In the genomic region with DNA sequence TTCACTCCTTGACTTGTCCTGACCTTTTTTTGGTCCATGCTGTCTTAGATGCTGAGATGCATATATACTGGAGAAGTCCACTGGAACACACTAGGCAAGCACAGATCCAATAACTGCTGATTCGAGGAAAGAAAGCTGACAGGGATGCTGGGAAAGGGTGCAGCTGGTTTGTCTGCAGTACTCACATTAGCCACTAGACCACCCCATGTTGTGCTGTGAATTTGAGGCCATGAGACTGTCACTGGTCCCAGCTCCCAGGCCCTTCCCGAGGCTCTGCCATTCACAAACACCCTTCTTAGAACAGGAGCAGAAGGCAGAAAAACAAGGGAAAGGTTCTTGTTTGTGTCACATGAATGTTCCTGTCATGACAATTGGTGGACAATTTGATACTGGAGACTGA, we compare ENCODE assay signal across 28 mouse cellular contexts. TPM values are rescaled to one million over a fixed set of nuclear protein-coding genes. Genes with fewer than 3 reads are reported as not detected.
DNase-seq lines count a peak whose midpoint lies in the region; ATAC-seq and TF ChIP-seq lines count a peak whose summit lies in the region.
"Had no signal": no experiment of that assay in that cellular context is flagged by ENCODE, and none has a peak within 500 bp of the region (broad histone marks: within the 10 kb centered on the region; RNA-seq: fewer than 3 reads in every experiment).

No protein-coding gene starts in this region.

- no peaks in the 10 kb centered on the region for H3K36me3 ChIP-seq in liver, embryonic 14.5 days (replicated peaks; ENCODE audit: control insufficient read depth, insufficient read depth, low read depth)
- no peaks in the 10 kb centered on the region for H3K36me3 ChIP-seq in liver, embryonic 12.5 days
- H3K36me3 ChIP-seq in E14TG2a.4 (ENCODE audit: insufficient read depth, low read length) = no peaks in the 10 kb centered on the region
- H3K36me3 ChIP-seq: embryonic facial prominence, embryonic 12.5 days; forebrain, embryonic 15.5 days; hindbrain, embryonic 12.5 days; kidney, embryonic 15.5 days; limb, embryonic 13.5 days; liver, embryonic 15.5 days had no signal

- H3K27ac ChIP-seq in liver, embryonic 14.5 days = no peak overlapping the region
- no peak overlapping the region for H3K27ac ChIP-seq in liver, embryonic 12.5 days
- H3K27ac ChIP-seq: embryonic facial prominence, embryonic 12.5 days; forebrain, embryonic 15.5 days; hindbrain, embryonic 12.5 days; kidney, embryonic 15.5 days; limb, embryonic 13.5 days; liver, embryonic 15.5 days had no signal

- H3K4me2 ChIP-seq in liver, embryonic 14.5 days (ENCODE audit: low read depth) = no peak overlapping the region
- no peak overlapping the region for H3K4me2 ChIP-seq in liver, embryonic 12.5 days
- H3K4me2 ChIP-seq: embryonic facial prominence, embryonic 12.5 days; forebrain, embryonic 15.5 days; hindbrain, embryonic 12.5 days; kidney, embryonic 15.5 days; limb, embryonic 13.5 days; liver, embryonic 15.5 days had no signal

- 0 out of 2 replicates have a peak, but pooled peaks have one; percentile 17 for TF ChIP-seq CTCF in liver, embryonic 14.5 days (IDR thresholded peaks at IDR 0.05; ENCODE audit: low read depth)
- peak; percentile 48 for TF ChIP-seq CTCF in E14TG2a.4 (conservative IDR thresholded peaks at IDR 0.05; ENCODE audit: low read length)

- intact Hi-C loops in gastrocnemius, postnatal 14 days (cut with DNase I; ENCODE audit: low total_unique reads) = no loop called here

- peak; percentile 12 for DNase-seq in embryo, embryonic 10 days (ENCODE audit: low spot score)
- no peak for DNase-seq in embryo, embryonic 9.5 days (ENCODE audit: extremely low spot score)
- DNase-seq in liver, embryonic 14.5 days (ENCODE audit: low read depth in 3 of 3, low spot score in 3 of 3) = no peak
- DNase-seq in embryo, embryonic 11 days = peak; percentile 4
- DNase-seq in spleen, adult 12 weeks (ENCODE audit: low spot score) = no peak
- DNase-seq in gastrocnemius, postnatal 14 days = no peak
- DNase-seq: adrenal gland, postnatal 10 days; cerebellum, postnatal 10 days; heart, postnatal 10 days; kidney, postnatal 4 days; lung, postnatal 14 days; right cerebral cortex, postnatal 25 days had no signal

- no peak overlapping the region for H3K9ac ChIP-seq in liver, embryonic 14.5 days (replicated peaks)
- no peak overlapping the region for H3K9ac ChIP-seq in liver, embryonic 12.5 days
- H3K9ac ChIP-seq: embryonic facial prominence, embryonic 12.5 days; forebrain, embryonic 15.5 days; hindbrain, embryonic 12.5 days; kidney, embryonic 15.5 days; limb, embryonic 13.5 days; liver, embryonic 15.5 days had no signal

- no peak for ATAC-seq in liver, embryonic 14.5 days (ENCODE audit: insufficient read depth)
- ATAC-seq in liver, embryonic 12.5 days = no peak
- ATAC-seq: CD4-positive, CD25-positive, alpha-beta regulatory T cell, adult 4 months; forebrain, embryonic 15.5 days; intestine, postnatal 0 days had no signal

- no peak overlapping the region for H3K4me3 ChIP-seq in liver, embryonic 14.5 days (ENCODE audit: insufficient read depth in 1 of 2, low read depth in 2 of 2, low read length in 2 of 2)
- H3K4me3 ChIP-seq in liver, embryonic 12.5 days = no peak overlapping the region
- H3K4me3 ChIP-seq in E14TG2a.4 (replicated peaks; ENCODE audit: low read length) = no peak overlapping the region
- H3K4me3 ChIP-seq: embryonic facial prominence, embryonic 12.5 days; erythroblast, embryonic 14.5 days; forebrain, embryonic 15.5 days; hindbrain, embryonic 12.5 days; kidney, embryonic 15.5 days; limb, embryonic 13.5 days; liver, embryonic 15.5 days; megakaryocyte, embryonic 14.5 days had no signal

- 15% methylated on average over 2 of the region's 2 CpGs for WGBS in liver, embryonic 14.5 days (ENCODE audit: insufficient replicate concordance)
- WGBS in liver, embryonic 12.5 days (ENCODE audit: insufficient replicate concordance) = 32% methylated on average over 2 of the region's 2 CpGs

- no peaks in the 10 kb centered on the region for H3K4me1 ChIP-seq in liver, embryonic 14.5 days (replicated peaks; ENCODE audit: control insufficient read depth in 2 of 2, insufficient read depth in 2 of 2, low read length in 1 of 2)
- no peaks in the 10 kb centered on the region for H3K4me1 ChIP-seq in liver, embryonic 12.5 days
- no peaks in the 10 kb centered on the region for H3K4me1 ChIP-seq in E14TG2a.4 (replicated peaks; ENCODE audit: low read depth, low read length)
- H3K4me1 ChIP-seq: embryonic facial prominence, embryonic 12.5 days; forebrain, embryonic 15.5 days; hindbrain, embryonic 12.5 days; kidney, embryonic 15.5 days; limb, embryonic 13.5 days; liver, embryonic 15.5 days; megakaryocyte, embryonic 14.5 days had no signal

- no peaks in the 10 kb centered on the region for H3K27me3 ChIP-seq in liver, embryonic 14.5 days (ENCODE audit: control insufficient read depth, insufficient read depth, low read length)
- H3K27me3 ChIP-seq in liver, embryonic 12.5 days (replicated peaks) = no peaks in the 10 kb centered on the region
- H3K27me3 ChIP-seq in E14TG2a.4 (ENCODE audit: insufficient read depth, low read length) = peaks cover 7% of the 10 kb centered on the region; the same call in 1 of the 2 replicates
- H3K27me3 ChIP-seq: embryonic facial prominence, embryonic 12.5 days; forebrain, embryonic 15.5 days; hindbrain, embryonic 12.5 days; kidney, embryonic 15.5 days; limb, embryonic 13.5 days; liver, embryonic 15.5 days; megakaryocyte, embryonic 14.5 days had no signal

- no peaks in the 10 kb centered on the region for H3K9me3 ChIP-seq in liver, embryonic 14.5 days (ENCODE audit: control insufficient read depth, low read length)
- H3K9me3 ChIP-seq in liver, embryonic 12.5 days (replicated peaks) = no peaks in the 10 kb centered on the region
- H3K9me3 ChIP-seq in E14TG2a.4 (ENCODE audit: low read length) = no peaks in the 10 kb centered on the region
- H3K9me3 ChIP-seq: embryonic facial prominence, embryonic 12.5 days; forebrain, embryonic 15.5 days; hindbrain, embryonic 12.5 days; kidney, embryonic 15.5 days; limb, embryonic 13.5 days; liver, embryonic 15.5 days had no signal

- no peak for TF ChIP-seq EP300 in liver, embryonic 14.5 days (IDR thresholded peaks at IDR 0.05; ENCODE audit: low read depth)

RNA-seq across cellular contexts. Expression of gene Syndig1, which starts 8.8 kb away (rescaled TPM):
- 0.10 and 0.15 TPM in 2 replicates for polyA plus RNA-seq in liver, embryonic 14.5 days (2012; rRNA removed)
- 0.11 and 0.63 TPM in 2 replicates for polyA plus RNA-seq in liver, embryonic 14.5 days (2014; fragmentation: Nextera tagmentation; extraction: Ambion mirVana)
- 0.97 and 1.3 TPM in 2 replicates for polyA plus RNA-seq in liver, embryonic 12.5 days (2016; fragmentation: Nextera tagmentation; extraction: Ambion mirVana)
- under 1 TPM in 1 of 2 experiments, not detected in 1; 0.12 TPM for total RNA-seq in gastrocnemius, postnatal 14 days (2021)
- polyA plus RNA-seq: CD4-positive, CD25-positive, alpha-beta regulatory T cell, adult 4 months; erythroblast, embryonic 14.5 days had no signal

RNA-seq across cellular contexts. Expression of gene C530025M09Rik, which starts 10.8 kb away (rescaled TPM):
- polyA plus RNA-seq in liver, embryonic 14.5 days (2012; rRNA removed) = not detected in 2 replicates
- polyA plus RNA-seq in liver, embryonic 14.5 days (2014; fragmentation: Nextera tagmentation; extraction: Ambion mirVana) = not detected in 2 replicates
- 0.20 TPM in 1 of 2 replicates, not detected in the other for polyA plus RNA-seq in liver, embryonic 12.5 days (2016; fragmentation: Nextera tagmentation; extraction: Ambion mirVana)
- total RNA-seq in gastrocnemius, postnatal 14 days (2021) = not detected
- total RNA-seq: adrenal gland, postnatal 10 days; gastrocnemius, postnatal 4 days; heart, postnatal 10 days had no signal
- polyA plus RNA-seq: CD4-positive, CD25-positive, alpha-beta regulatory T cell, adult 4 months; erythroblast, embryonic 14.5 days; liver, embryonic 15.5 days; stomach, embryonic 16.5 days; thymus, postnatal 0 days; urinary bladder, adult 2 months had no signal

Comparison
In these comparisons a context has a peak if more than half of its experiments do, and no peak if none do; other contexts are left out.
1. DNase-seq: peak in embryo, embryonic 10 days (single experiment) and embryo, embryonic 11 days (single experiment); none in embryo, embryonic 9.5 days (single experiment), liver, embryonic 14.5 days (0 of 3), spleen, adult 12 weeks (single experiment) and gastrocnemius, postnatal 14 days (single experiment).